Mouse (Mus musculus) left cerebral cortex, adult 8-10 months (tissue): ENCODE measurements around the gene Hoxa7. TPM values are rescaled to one million over a fixed set of nuclear protein-coding genes. Genes with fewer than 3 reads are reported as not detected.

Experiments used
- DNase-seq, 2 experiments: peaks; one replicate each; pipeline ENCODE4 v3.0.0; 2022; ENCODE audit warnings: low spot score in 2 of 2
- total RNA-seq, 4 experiments: library from RNA; stranded (reverse); gene quantifications; 2 replicates each; pipeline ENCODE4 v1.2.4; 2022

Gene Hoxa7
- total RNA-seq = not detected

DNA sequence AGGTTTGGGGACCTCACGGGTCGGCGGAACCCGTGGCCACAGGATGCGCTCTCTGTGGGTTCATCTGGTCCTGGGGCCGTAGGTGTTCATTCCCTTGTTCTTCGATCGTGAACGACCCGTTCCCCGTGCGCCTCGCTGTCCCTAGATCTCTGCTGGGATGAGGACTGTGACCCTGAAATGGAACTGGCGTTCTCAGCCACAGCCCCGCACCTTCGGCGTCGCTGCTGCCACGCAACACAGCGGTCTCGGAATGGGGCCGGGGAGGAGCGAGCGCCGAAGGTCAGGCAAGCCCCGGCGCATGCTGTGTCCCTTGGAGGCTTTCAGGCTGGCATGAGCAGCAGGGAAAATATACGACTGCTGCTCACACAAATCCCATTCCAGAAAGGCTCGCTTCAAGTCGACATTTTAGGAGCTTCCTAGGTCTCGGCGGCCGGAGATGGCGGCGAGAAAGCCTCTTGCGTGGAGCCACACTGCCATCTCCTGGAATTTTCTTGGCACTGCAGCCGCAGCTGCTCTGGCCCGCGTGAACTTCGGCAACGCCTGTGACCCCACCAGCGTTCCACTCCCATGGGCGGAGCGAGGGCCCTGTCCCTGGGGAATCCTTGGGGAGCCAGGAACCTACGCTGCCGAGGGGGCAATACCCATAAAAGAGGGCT, at the start of gene Hoxa7:
TSS of gene Hoxa7 (minus strand) at position 518 of the 656 bp plus-strand sequence.
- peak; percentile 46 to 77 for DNase-seq

GRCm38 (mm10) chr6:52270494-52271480, 49.1 kb upstream of the Hoxa7 start:
- DNase-seq = peak in 1 of 2 experiments; percentile 18

GRCm38 (mm10) chr6:52268756-52269155, 47.1 kb upstream of the Hoxa7 start:
- DNase-seq = no peak

DNA sequence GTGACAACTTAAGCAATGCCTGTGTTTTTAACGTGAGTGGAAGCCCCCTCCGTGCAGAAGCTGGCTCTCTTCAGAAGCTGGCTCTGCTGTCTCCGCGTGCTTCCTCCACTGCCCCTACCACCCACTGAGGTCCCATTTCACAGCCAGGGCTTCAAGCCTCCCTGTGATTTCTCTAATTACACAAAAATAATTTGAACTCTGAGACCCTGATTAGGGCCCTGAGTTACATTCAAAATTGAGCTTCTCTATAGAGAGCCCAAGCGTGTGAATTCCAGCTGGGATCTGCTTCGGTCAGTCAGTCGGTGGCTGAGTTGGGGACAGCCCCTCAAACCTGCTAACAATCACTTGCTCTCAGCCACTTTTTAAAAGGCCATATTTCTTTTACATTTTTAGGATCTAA, 46.7 kb upstream of the Hoxa7 start:
- no peak for DNase-seq

DNA sequence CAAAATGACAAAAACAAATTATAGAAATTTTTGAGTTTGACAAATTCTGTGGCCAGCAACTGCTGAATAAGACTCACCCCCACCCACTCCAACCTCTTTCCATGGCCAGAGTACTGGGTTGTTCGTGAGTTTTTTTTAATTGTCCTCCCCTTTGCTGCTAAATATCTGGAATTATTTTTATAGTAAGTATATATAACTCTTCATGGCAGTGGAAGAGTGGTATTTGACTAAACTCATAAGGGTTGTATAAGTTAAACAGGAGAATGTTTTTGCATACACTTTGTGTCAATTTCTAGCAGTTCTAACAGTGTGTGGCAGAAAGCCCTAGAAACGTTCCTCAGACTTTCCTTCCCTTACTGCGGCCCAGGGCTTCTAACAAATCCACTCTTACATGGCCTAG, 46.0 kb upstream of the Hoxa7 start:
- DNase-seq = no peak

GRCm38 (mm10) chr6:52267221-52267620, 45.6 kb upstream of the Hoxa7 start:
- no peak for DNase-seq

DNA sequence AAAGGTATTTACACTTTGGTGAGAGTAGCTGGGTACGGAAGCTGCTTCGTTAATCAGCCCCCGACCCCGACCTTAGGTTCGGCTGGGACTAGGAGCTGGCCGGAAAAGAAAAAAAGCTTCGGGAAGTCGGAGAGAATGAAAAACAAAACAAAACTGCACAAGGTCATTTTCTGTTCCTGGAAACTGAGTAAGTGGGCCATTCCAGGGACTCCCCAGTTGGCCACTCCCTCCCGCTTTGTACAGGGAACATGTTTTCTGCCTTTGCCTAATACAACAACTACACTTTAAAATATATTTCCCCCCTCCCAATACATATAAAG, 45.0 kb upstream of the Hoxa7 start:
- no peak for DNase-seq

DNA sequence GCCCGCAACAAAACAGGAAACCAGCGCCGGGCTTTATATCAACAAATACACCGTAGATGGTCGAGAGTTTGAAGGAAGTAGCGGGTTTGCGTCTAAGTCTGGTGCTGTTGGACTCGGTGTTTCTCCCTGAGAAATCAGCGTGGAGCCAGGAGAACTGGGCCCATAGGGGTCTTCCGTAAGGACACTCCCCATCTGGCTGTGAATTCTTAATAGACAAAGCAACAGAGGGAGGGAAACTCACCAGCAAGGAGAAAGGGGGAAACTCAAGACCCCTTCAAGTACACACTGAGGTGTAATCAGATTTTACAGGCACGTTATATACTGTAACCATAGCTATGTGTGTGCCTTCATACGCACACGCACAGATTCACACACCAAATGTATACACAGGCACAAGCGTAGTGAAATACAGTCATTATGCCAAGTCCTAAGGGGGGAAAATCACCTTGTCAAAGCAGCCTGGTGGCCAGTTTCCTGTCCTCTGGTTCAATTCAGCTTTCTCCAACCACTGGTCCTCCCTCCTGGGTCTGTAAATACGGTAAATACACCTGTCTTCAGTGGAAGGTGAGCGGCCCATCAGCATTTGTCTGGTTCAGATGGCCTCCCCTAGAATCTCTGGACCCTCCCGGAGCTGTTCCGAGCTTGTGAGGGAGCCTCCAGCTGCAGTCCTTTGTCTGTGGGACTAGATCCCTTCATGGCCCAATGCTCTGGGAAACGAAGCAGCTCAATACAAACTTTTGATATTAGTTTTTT, 44.4 kb upstream of the Hoxa7 start:
- DNase-seq = no peak

DNA sequence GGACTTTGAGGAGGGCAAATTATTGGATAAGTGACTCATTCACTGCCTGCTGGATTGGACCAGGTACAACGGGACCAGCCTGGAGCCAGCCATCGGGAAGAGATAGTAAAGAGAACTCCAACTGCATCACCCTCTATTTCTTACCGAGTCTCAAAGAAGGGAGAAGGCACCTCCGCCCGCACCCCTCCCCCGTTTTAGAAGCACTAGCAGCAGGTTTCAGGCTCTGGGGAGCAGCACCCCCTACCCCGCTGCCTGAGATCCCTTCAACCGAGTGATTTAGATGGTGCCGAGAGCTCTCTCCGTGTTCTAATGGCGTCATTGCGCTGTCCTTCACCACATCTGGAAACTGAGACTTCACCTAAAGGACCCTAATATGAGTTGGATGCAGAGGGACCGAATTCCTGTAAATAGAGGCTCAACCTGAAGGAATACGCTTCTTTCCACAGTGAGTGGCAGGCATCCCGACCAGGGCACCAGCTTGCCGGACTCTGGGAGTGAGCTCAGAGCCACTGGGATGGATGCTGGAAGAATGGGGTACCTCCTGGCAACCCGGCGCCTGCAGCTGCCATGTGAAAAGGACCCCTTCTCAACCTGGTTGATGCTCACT, 43.8 kb upstream of the Hoxa7 start:
- no peak for DNase-seq

DNA sequence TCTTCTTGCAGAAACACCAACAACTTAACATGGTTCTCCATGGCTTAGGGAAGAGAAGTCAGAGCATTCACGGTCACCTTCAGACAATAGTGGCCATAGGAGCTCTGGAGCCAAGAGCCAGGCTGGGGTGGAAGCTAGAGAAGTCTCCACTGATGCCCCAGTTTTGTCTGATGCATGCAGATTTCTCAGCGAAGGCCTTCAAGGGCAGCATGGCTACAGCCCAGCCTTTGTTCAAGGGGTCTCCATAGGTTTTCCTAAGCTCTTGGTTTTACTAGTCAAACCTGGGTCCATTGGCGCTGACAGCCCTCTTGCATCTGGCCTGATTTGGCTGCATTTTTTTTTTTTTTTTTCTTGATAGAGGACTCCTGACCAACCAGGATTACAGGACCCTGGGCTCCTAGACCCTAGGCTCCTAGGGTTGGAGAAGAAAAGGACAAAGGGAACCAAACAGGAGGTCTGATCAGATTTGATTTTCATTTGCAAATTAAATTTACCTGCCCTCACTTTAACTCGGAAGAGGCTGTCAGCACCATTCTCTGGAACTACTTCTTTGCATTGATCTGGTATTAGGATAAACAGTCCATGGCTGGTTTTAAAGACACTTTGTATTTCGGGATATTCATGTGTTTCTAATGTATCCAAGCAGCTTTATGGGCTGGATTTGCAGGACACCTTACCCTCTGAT, 42.6 kb upstream of the Hoxa7 start:
- no peak for DNase-seq

DNA sequence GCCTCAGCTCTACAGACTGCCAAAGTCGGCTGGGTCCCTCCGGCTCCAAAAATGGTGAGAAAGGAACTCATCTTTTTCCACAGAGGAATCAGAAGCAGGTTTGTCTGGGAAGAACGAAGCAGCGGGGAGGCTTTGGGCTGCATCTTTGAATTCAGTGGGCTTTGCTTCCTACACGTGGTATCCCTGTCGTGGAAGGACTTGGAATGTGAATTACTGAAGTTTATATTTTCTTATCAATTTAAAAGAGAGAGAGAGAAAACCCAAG, 41.6 kb upstream of the Hoxa7 start:
- DNase-seq = no peak

DNA sequence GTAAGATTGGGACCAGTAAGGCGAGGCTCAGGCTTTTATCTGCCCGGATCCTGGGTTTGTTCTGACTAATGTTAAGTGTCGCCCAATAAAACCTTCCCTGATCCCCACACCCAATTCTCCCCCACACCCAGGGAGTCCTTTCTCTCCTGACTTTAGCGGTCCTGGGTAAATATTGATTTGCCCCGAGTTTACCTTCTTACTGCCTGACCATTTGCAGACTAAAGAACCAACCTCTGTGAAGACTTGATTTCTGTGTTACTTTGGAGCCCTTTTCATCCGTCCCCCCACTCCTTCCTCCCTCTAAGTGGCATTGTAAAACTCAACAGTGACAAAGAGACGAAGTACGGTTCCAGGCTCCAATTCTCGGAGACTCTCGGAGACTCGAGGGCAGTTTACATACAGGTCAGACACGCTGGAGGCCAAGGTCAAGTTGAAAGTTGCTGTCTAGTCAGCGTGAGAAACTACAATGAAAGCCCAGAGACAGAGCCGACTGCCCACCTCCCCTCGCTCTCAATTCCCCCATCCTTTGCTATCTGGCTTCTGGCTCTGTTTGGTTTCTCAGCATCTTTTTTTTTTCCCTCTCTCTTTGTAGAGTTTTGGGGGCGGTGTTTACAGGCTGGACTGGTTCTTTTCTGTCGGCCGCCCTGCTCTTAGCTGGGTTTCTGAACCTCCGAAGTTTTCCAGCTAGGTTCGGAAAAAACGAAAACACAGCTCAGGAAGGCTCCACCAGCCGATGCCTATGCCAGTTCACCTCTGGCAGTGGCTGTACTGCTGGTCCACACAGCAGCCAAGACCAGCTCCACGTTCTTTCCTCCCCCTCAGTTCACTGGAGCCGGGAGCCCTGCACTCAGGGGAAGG, 41.0 kb upstream of the Hoxa7 start:
- no peak for DNase-seq

GRCm38 (mm10) chr6:52261751-52262462, 40.3 kb upstream of the Hoxa7 start:
- no peak for DNase-seq

DNA sequence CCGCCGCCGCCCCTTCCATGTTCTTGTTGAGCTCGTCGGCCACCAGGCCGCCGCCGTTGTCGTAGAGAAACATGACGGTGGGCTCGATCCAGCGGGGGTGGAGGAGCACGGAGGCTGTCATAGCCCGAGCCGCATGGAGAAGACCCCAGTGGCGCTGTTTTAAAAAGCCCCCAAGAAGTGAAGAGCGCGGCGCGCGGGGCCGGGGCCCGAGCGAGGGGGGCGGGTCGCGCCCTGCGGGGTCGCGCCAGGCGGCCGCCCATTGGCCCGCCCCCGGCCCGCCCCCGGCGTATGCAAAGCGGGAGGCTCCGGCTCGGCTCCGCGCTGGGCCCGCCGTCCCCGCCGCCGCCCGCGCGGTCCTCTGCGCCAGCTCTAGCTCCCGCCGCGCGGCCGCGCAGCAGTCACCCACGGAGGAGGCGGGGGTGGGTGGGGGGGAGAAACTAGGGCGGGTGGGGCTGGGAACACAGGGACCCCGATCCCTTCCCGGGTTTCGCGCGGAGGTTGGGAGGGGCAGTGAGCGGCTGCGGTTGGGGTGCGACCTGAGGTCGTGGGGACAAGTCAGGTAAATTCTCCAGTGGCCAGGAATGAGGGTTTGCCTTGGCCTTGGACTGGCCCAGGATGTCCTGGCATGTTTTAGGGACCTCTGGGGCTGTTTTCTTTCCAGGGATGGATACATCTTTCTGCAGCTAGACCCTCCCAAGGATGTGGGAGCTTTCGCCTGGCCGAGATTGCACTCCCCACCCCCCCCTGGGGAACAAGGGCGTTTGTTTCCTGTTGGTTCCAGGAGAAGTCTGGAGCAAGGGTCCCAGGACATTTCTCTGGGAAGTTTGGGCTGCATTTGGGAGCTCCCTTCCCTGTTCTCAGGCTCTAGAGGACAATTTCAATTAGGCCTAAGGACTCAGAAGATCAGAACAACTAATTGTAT, 39.3 kb upstream of the Hoxa7 start, which contains the start of gene Hoxa13:
TSS of gene Hoxa13 (minus strand) at position 227 of the 922 bp plus-strand sequence.
- DNase-seq = no peak

DNA sequence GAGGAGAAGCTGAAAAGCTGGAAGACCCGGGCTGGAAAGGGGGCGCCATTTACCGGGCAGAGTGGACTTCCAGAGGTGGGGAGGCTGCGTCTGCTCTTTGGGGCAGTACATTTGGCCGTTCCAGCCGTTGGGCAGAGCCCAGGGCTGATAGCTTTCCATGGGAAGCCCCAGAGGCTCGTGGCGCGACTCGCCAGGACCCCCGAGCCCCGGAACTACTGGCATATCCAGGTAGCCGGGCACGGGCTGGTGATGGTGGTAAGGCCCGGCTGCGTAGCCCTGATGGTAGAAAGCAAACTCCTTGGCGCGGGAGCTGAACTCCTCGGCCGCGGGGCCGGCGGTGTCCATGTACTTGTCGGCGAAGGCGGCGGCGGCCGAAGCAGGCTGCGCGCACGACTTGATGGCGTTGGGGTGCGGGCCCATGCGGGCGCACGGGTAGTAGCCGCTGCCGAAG, 38.2 kb upstream of the Hoxa7 start:
- DNase-seq = no peak

- no peak for DNase-seq
These were observed 37.6 kb upstream of the Hoxa7 start for GRCm38 (mm10) chr6:52259081-52259790.

DNA sequence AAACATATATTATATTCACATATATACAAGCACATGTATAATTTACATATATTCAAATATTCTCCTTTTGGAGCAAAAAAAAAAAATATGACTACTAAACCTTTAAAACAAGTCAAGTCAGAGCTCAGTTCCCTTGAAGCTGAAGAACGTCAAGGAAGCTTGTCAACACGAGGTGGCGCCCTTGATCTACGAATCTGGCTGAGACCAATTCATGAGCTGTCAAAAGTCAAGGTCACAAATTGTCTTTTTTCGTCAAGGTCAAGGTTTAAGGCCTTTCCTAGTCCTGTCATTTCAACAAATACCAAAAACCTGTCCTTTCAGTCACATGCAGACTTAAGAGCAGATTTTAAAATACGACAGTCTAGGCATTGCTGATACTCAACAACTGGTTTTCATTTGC, 35.3 kb upstream of the Hoxa7 start:
- peak in 1 of 2 experiments; percentile 65 for DNase-seq
